Mouse (Mus musculus) kidney, adult 9 months (tissue): ENCODE data around the gene Pycr2.
"Not testable (repeated sequence)": the region's sequence is repeated elsewhere in the genome, so short reads cannot be mapped to it uniquely, and the experiment has no call there.

Experiments
- DNase-seq: peaks from one replicate; pipeline ENCODE4 v3.0.0; 2022

The Pycr2 gene

GRCm38 (mm10) chr1:180906461-180907147 lies 2.5 kb downstream of the Pycr2 start:
- no peak for DNase-seq

- no peak for DNase-seq
Measured at GRCm38 (mm10) chr1:180911138-180911537, 7.0 kb downstream of the Pycr2 start.

- no peak for DNase-seq
Measured at GRCm38 (mm10) chr1:180911653-180912287, 7.7 kb downstream of the Pycr2 start.

- DNase-seq, result no peak
Measured at GRCm38 (mm10) chr1:180912792-180913191, 8.7 kb downstream of the Pycr2 start.

GRCm38 (mm10) chr1:180913797-180914196 lies 9.7 kb downstream of the Pycr2 start:
- no peak for DNase-seq

GRCm38 (mm10) chr1:180916425-180916824 lies 12.3 kb downstream of the Pycr2 start:
- no peak for DNase-seq

GRCm38 (mm10) chr1:180917053-180917452 lies 13.0 kb downstream of the Pycr2 start:
- no peak for DNase-seq

GRCm38 (mm10) chr1:180919686-180920085 lies 15.6 kb downstream of the Pycr2 start:
- DNase-seq, result no peak

- no peak for DNase-seq
Measured at GRCm38 (mm10) chr1:180922273-180923048, 18.4 kb downstream of the Pycr2 start.

- no peak for DNase-seq
Measured at GRCm38 (mm10) chr1:180924737-180925136, 20.6 kb downstream of the Pycr2 start.

- DNase-seq, result no peak
Measured at GRCm38 (mm10) chr1:180926286-180926685, 22.2 kb downstream of the Pycr2 start.

GRCm38 (mm10) chr1:180929599-180929998 lies 25.5 kb downstream of the Pycr2 start:
- DNase-seq, result no peak

GRCm38 (mm10) chr1:180931106-180931505 lies 27.0 kb downstream of the Pycr2 start:
- DNase-seq, result no peak

GRCm38 (mm10) chr1:180933659-180934058 lies 29.6 kb downstream of the Pycr2 start:
- no peak for DNase-seq

GRCm38 (mm10) chr1:180934467-180935419 lies 30.6 kb downstream of the Pycr2 start, which contains the start of gene Lefty1:
Gene Lefty1 (plus strand): TSS chr1:180935022.
- no peak for DNase-seq

- DNase-seq, result not testable (repeated sequence)
Measured at GRCm38 (mm10) chr1:180936610-180937398, 32.7 kb downstream of the Pycr2 start.

- not testable (repeated sequence) for DNase-seq
Measured at GRCm38 (mm10) chr1:180937631-180938030, 33.5 kb downstream of the Pycr2 start.

GRCm38 (mm10) chr1:180938781-180939180 lies 34.7 kb downstream of the Pycr2 start:
- not testable (repeated sequence) for DNase-seq

- DNase-seq, result no peak
Measured at GRCm38 (mm10) chr1:180940776-180941460, 36.8 kb downstream of the Pycr2 start.

GRCm38 (mm10) chr1:180941726-180942125 lies 37.6 kb downstream of the Pycr2 start:
- DNase-seq, result peak; percentile 35
